In the genomic region with DNA sequence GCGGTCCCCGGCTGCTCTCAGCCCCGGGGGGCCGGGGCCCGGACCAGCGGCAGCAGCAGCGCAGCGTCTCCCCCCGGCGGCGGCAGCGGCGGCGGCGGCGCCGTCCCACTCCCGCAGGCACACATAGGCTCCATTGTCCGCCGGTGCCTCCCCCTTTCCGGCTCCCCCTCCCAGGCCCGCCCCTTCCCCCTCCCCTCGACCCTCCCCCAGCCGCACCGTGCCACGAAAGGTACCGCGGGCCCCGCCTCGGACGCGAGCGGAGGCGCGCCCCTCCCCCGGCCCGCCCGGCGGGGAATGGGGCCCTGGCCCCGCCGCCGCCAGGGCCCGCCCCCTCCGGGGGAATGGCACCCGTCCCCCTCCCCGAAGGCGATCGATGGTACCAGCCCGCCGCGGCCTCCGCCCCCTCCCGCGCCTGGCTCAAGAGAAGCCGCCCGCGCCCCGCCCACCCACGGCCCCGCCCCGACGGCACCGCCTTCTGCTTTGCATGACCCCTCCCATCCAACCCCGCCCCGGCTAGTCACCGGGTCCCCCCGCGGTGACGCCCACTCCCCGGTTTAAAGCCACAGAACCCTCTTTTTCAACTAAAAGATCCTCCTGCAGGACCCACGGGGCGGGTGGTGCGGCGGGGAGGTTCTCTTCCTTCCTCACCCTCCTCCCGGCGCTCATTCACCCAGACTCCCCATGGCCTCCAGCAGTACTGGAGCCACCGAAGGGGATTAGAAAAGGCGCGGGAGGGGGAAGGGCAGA, we compare ENCODE assay signal across 8 mouse cellular contexts.
DNase-seq lines count a peak whose midpoint lies in the region; ATAC-seq lines count a peak whose summit lies in the region.

No protein-coding gene starts in this region.

- H3K9me3 ChIP-seq in hindbrain, embryonic 11.5 days (ENCODE audit: control insufficient read depth, low read length): no peaks in the 10 kb centered on the region

- DNase-seq in MEL-GATA-1-ER (ENCODE audit: extremely low read depth, low read depth): peak; percentile 91
- peak; percentile 86 for DNase-seq in cerebellum, adult 8-10 months
- peak; percentile 96 for DNase-seq in hindbrain, embryonic 11.5 days (ENCODE audit: low spot score)
- peak; percentile 94 to 95 for DNase-seq in layer of hippocampus, postnatal 10 days (ENCODE audit: low spot score in 2 of 2)
- peak; percentile 97 for DNase-seq in lung, postnatal 10 days
- peak; percentile 94 for DNase-seq in ovary, postnatal 36 days (ENCODE audit: low spot score)
- DNase-seq in thymus, postnatal 25 days: peak; percentile 97

- 0 out of 2 replicates have a peak, but pooled peaks cover 3% of the 10 kb centered on the region for H3K4me1 ChIP-seq in hindbrain, embryonic 11.5 days (replicated peaks; ENCODE audit: control insufficient read depth, insufficient read depth, low read length)

- 4% methylated on average over 15 of the region's 79 CpGs for WGBS in hindbrain, embryonic 11.5 days

- H3K36me3 ChIP-seq in hindbrain, embryonic 11.5 days (ENCODE audit: control insufficient read depth, insufficient read depth, low read length): no peaks in the 10 kb centered on the region

- H3K4me2 ChIP-seq in hindbrain, embryonic 11.5 days (replicated peaks; ENCODE audit: low read depth, low read length): peak overlapping the region; percentile 69

- ATAC-seq in frontal cortex, adult (ENCODE audit: low TSS enrichment): peak; percentile 85
- ATAC-seq in hindbrain, embryonic 11.5 days (ENCODE audit: low FRiP score): peak; percentile 90

- peak overlapping the region; percentile 86 for H3K9ac ChIP-seq in hindbrain, embryonic 11.5 days (ENCODE audit: low read depth, low read length)

- H3K27me3 ChIP-seq in hindbrain, embryonic 11.5 days (ENCODE audit: control insufficient read depth, insufficient read depth, low read length): no peaks in the 10 kb centered on the region

- H3K27ac ChIP-seq in hindbrain, embryonic 11.5 days (ENCODE audit: low read depth, low read length): peak overlapping the region; percentile 95

- peak overlapping the region; percentile 72 for H3K4me3 ChIP-seq in hindbrain, embryonic 11.5 days (ENCODE audit: low read depth, low read length)

Comparison
In these comparisons a context has a peak if more than half of its experiments do, and no peak if none do; other contexts are left out.
1. Peak in every context shown above with its lines: DNase-seq, ATAC-seq, H3K4me3 ChIP-seq and H3K27ac ChIP-seq.